Mouse (Mus musculus) embryo, embryonic 10.5 days (tissue): ENCODE measurements around the gene Galt.
A peak's percentile ranks its signal among the peaks of the same experiment; 100 is the strongest.
"Not testable (repeated sequence)": the region's sequence is repeated elsewhere in the genome, so short reads cannot be mapped to it uniquely, and the experiment has no call there.

Experiments
- DNase-seq: peaks from one replicate; pipeline ENCODE4 v3.0.0-alpha.2; 2015; ENCODE audit warnings: low spot score

Galt gene

GRCm38 (mm10) chr4:41775840-41776239, 20.8 kb downstream of the Galt start:
- not testable (repeated sequence) for DNase-seq

- DNase-seq = not testable (repeated sequence)
Observed at GRCm38 (mm10) chr4:41781271-41781670, 26.2 kb downstream of the Galt start.

- not testable (repeated sequence) for DNase-seq
Observed at GRCm38 (mm10) chr4:41781748-41782485, 26.9 kb downstream of the Galt start.

- DNase-seq = not testable (repeated sequence)
Observed at GRCm38 (mm10) chr4:41782711-41783110, 27.7 kb downstream of the Galt start.

- peak; percentile 9 for DNase-seq
Observed at GRCm38 (mm10) chr4:41783197-41783596, 28.2 kb downstream of the Galt start.
